Mouse (Mus musculus) limb, embryonic 14.5 days (tissue): ENCODE data around the gene Vsig10. TPM values are rescaled to one million over a fixed set of nuclear protein-coding genes. Genes with fewer than 3 reads are reported as not detected.

Experiments
- ATAC-seq: fragments of 200-750 bp; cut with Nextera tagmentation; 2 replicates; pipeline ENCODE4 v1.8.0; 2017; ENCODE audit warnings: low read depth, moderate number of reproducible peaks, moderate TSS enrichment; ENCODE audit not compliant: low FRiP score
- DNase-seq: peaks from one replicate; pipeline ENCODE4 v3.0.0-alpha.2; 2015; ENCODE audit warnings: low spot score
- H3K27ac ChIP-seq: fragments of 300-500 bp; sonication (generic); replicated peaks from 2 replicates; pipeline ENCODE4 v1.5.1; 2014; ENCODE audit warnings: low read depth, mild to moderate bottlenecking, low read length, moderate library complexity, mixed read lengths
- H3K27me3 ChIP-seq: fragments of 300-500 bp; sonication (generic); 2 replicates; pipeline ENCODE4 v1.6.1; 2014; ENCODE audit warnings: low read length, mixed read lengths; ENCODE audit not compliant: control insufficient read depth, insufficient read depth
- H3K36me3 ChIP-seq: fragments of 300-500 bp; sonication (generic); 2 replicates; pipeline ENCODE4 v1.6.1; 2014; ENCODE audit warnings: mild to moderate bottlenecking, low read length, moderate library complexity, mixed read lengths; ENCODE audit not compliant: control insufficient read depth, insufficient read depth
- H3K4me1 ChIP-seq: fragments of 300-500 bp; sonication (generic); 2 replicates; pipeline ENCODE4 v1.6.1; 2014; ENCODE audit warnings: antibody characterized with exemption, low read length, mixed read lengths; ENCODE audit not compliant: control insufficient read depth, insufficient read depth
- H3K4me2 ChIP-seq: fragments of 300-500 bp; sonication (generic); replicated peaks from 2 replicates; pipeline ENCODE4 v1.6.1; 2014; ENCODE audit warnings: low read depth, mild to moderate bottlenecking, low read length, moderate library complexity; ENCODE audit not compliant: severe bottlenecking
- H3K4me3 ChIP-seq: fragments of 300-500 bp; sonication (generic); replicated peaks from 2 replicates; pipeline ENCODE4 v1.5.1; 2014; ENCODE audit warnings: low read length
- H3K9ac ChIP-seq: fragments of 300-500 bp; sonication (generic); 2 replicates; pipeline ENCODE4 v1.6.1; 2014; ENCODE audit warnings: mild to moderate bottlenecking, low read depth, low read length, moderate library complexity; ENCODE audit not compliant: severe bottlenecking
- H3K9me3 ChIP-seq: fragments of 300-500 bp; sonication (generic); 2 replicates; pipeline ENCODE4 v1.6.1; 2016; ENCODE audit warnings: low read length; ENCODE audit not compliant: control insufficient read depth
- POLR2A ChIP-seq: fragments of 200-500 bp; IDR thresholded peaks from 2 replicates; pipeline ENCODE4 v1.8.0; 2012; ENCODE audit warnings: inconsistent platforms, mild to moderate bottlenecking, moderate library complexity, borderline replicate concordance; ENCODE audit not compliant: insufficient read depth, insufficient read length; ENCODE audit errors: extremely low read depth
- WGBS: fragments of 180-500 bp; shearing (Covaris S2); extraction: QIAGEN DNeasy Blood & Tissue Kit; methylation state at CpG from one replicate; pipeline ENCODE4 v1.1.7; 2014; 5-methylcytosine and 5-hydroxymethylcytosine counted together
- polyA plus RNA-seq, 2 experiments: library from polyadenylated mRNA; depleted of rRNA in 1 of 2; stranded (reverse) in 1 of 2; unstranded in 1 of 2; fragments of >200 nt; fragmentation: Nextera tagmentation in 1 of 2; extraction: Ambion mirVana in 1 of 2; gene quantifications; 2 replicates each; pipeline versions ENCODE4 v1.2.1 to v1.2.3; 2012 to 2014

The Vsig10 gene
- polyA plus RNA-seq, 2 experiments: 4.5 to 10.3 TPM

GRCm38 (mm10) chr5:117347011-117347410, 28.1 kb downstream of the Vsig10 start:
- Histone ChIP-seq H3K36me3 (no peaks in the 10 kb centered on the region), H3K4me2 (no peak overlapping the region), H3K9ac (no peak overlapping the region), H3K4me3 (no peak overlapping the region), H3K9me3 (no peaks in the 10 kb centered on the region), H3K27ac (no peak overlapping the region), H3K4me1 (no peaks in the 10 kb centered on the region), H3K27me3 (no peaks in the 10 kb centered on the region)
- ATAC-seq (no peak), DNase-seq (no peak)
- TF ChIP-seq POLR2A: no peak
- 83% methylated on average over 5 of the region's 5 CpGs for WGBS

DNA sequence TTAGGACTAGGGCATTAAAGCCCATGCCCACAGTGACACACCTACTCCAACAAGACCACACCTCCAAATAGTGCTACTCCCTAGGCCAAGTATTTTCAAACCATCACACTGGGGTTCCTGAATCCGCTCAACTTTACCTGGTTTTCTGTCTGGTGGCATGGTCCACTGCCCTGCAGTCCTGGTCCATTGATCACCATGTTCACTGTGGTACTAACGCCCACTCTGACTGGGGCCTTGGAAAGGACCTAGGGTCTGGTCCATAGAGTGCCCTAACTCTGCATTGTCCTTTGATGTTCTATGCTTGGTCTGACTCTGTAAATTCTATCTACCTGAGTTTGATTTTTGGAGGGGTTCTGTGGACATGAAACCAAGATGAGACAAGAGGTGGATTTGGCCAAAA, 29.0 kb downstream of the Vsig10 start:
- Histone ChIP-seq H3K4me3 (no peak overlapping the region), H3K4me2 (no peak overlapping the region), H3K9me3 (no peaks in the 10 kb centered on the region), H3K36me3 (no peaks in the 10 kb centered on the region), H3K27ac (no peak overlapping the region), H3K9ac (no peak overlapping the region), H3K4me1 (no peaks in the 10 kb centered on the region), H3K27me3 (no peaks in the 10 kb centered on the region)
- WGBS: 90% methylated on average over 2 of the region's 2 CpGs
- DNase-seq (no peak), ATAC-seq (no peak)
- no peak for TF ChIP-seq POLR2A

- no peaks in the 10 kb centered on the region for H3K4me1 ChIP-seq
- H3K36me3 ChIP-seq: no peaks in the 10 kb centered on the region
- WGBS: 34% methylated on average over 19 of the region's 19 CpGs
- ATAC-seq: no peak
- DNase-seq: peak; percentile 44
- no peak overlapping the region for H3K4me2 ChIP-seq
- no peak overlapping the region for H3K27ac ChIP-seq
- H3K27me3 ChIP-seq: no peaks in the 10 kb centered on the region
- H3K9ac ChIP-seq: no peak overlapping the region
- no peak overlapping the region for H3K4me3 ChIP-seq
- no peaks in the 10 kb centered on the region for H3K9me3 ChIP-seq
- no peak for TF ChIP-seq POLR2A
Observed at GRCm38 (mm10) chr5:117348279-117348678, 29.4 kb downstream of the Vsig10 start.

DNA sequence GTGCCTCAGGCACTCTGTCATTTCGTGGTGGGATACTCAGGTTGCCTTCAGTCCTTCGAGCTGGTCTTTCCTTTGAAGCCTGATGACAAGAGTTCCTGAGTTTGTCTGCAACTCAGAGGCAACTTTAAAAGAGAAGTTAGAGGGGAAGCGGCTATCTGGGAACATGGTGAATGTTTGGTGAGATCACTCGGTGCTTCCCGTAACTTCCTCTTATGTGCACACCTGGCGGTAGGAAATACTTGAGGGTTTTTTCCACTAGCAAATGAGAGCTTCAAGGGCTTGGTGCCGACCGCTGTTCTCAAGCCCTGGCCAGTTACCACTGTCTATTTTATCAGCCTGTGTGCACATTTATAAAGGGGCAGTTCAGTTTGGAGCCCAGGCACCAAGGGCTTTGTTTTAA, 35.2 kb downstream of the Vsig10 start:
- no peaks in the 10 kb centered on the region for H3K27me3 ChIP-seq
- no peak overlapping the region for H3K4me2 ChIP-seq
- H3K4me3 ChIP-seq: no peak overlapping the region
- no peak overlapping the region for H3K9ac ChIP-seq
- peaks cover 12% of the 10 kb centered on the region for H3K4me1 ChIP-seq
- DNase-seq: no peak
- no peak for ATAC-seq
- no peak overlapping the region for H3K27ac ChIP-seq
- TF ChIP-seq POLR2A: no peak
- no peaks in the 10 kb centered on the region for H3K36me3 ChIP-seq
- no peaks in the 10 kb centered on the region for H3K9me3 ChIP-seq
- WGBS: 68% methylated on average over 8 of the region's 8 CpGs

- H3K27me3 ChIP-seq: no peaks in the 10 kb centered on the region
- H3K4me2 ChIP-seq: peak overlapping the region; percentile 73; the same call in 1 of the 2 replicates
- no peaks in the 10 kb centered on the region for H3K9me3 ChIP-seq
- H3K9ac ChIP-seq: no peak overlapping the region
- no peak for DNase-seq
- WGBS: 47% methylated on average over 14 of the region's 14 CpGs
- no peaks in the 10 kb centered on the region for H3K36me3 ChIP-seq
- no peak overlapping the region for H3K27ac ChIP-seq
- no peak for TF ChIP-seq POLR2A
- peak overlapping the region; percentile 95; the same call in 1 of the 2 replicates for H3K4me3 ChIP-seq
- H3K4me1 ChIP-seq: peaks cover 19% of the 10 kb centered on the region
- no peak for ATAC-seq
Observed at GRCm38 (mm10) chr5:117355648-117356303, 36.9 kb downstream of the Vsig10 start.
